9 mouse cellular contexts compared by ENCODE assay signal in genomic region chr6:15792680-15793601, GRCm38 (mm10).
A peak's percentile ranks its signal among the peaks of the same experiment; 100 is the strongest.
DNase-seq lines count a peak whose midpoint lies in the region; ATAC-seq lines count a peak whose summit lies in the region.
"Had no signal": no experiment of that assay in that cellular context is flagged by ENCODE, and none has a peak within 500 bp of the region (broad histone marks: within the 10 kb centered on the region; RNA-seq: fewer than 3 reads in every experiment).

No protein-coding gene starts in this region.

- peak overlapping the region; percentile 23; the same call in 1 of the 2 replicates for H3K4me2 ChIP-seq in stomach, embryonic 15.5 days
- H3K4me2 ChIP-seq: embryonic facial prominence, embryonic 13.5 days had no signal

- no peaks in the 10 kb centered on the region for H3K36me3 ChIP-seq in stomach, embryonic 15.5 days
- H3K36me3 ChIP-seq: embryonic facial prominence, embryonic 13.5 days had no signal

- H3K4me3 ChIP-seq in stomach, embryonic 15.5 days (replicated peaks) = no peak overlapping the region
- H3K4me3 ChIP-seq: embryonic facial prominence, embryonic 13.5 days had no signal

- intact Hi-C loops in heart, postnatal 25 days (cut with DNase I) = loop anchor here (5.0 kb wide), 2 partner anchors 71 to 121 kb away; partner anchors contain the start of gene Mdfic
- intact Hi-C loops in left cerebral cortex, postnatal 4 days (cut with DNase I) = no loop called here

- no peaks in the 10 kb centered on the region for H3K9me3 ChIP-seq in stomach, embryonic 15.5 days
- H3K9me3 ChIP-seq: embryonic facial prominence, embryonic 13.5 days had no signal

- no peak overlapping the region for H3K27ac ChIP-seq in stomach, embryonic 15.5 days

- DNase-seq in heart, adult 11 months = peak; percentile 95
- DNase-seq in heart, postnatal 25 days (ENCODE audit: low spot score) = no peak
- peak; percentile 7 for DNase-seq in thymus, postnatal 14 days
- DNase-seq in thymus, postnatal 10 days (ENCODE audit: low spot score in 2 of 2) = no peak
- DNase-seq in cerebellum, adult 18-20 months = no peak
- no peak for DNase-seq in left cerebral cortex, postnatal 4 days

- H3K9ac ChIP-seq in stomach, embryonic 15.5 days = no peak overlapping the region
- H3K9ac ChIP-seq: embryonic facial prominence, embryonic 13.5 days had no signal

- H3K27me3 ChIP-seq in stomach, embryonic 15.5 days (replicated peaks) = no peaks in the 10 kb centered on the region
- H3K27me3 ChIP-seq: embryonic facial prominence, embryonic 13.5 days had no signal

- peak; percentile 60 to 63 for ATAC-seq in hematopoietic stem cell, adult 5-6 weeks (replicated peaks in 1 of 2; ENCODE audit: insufficient read depth in 1 of 2, low FRiP score in 2 of 2, low TSS enrichment in 1 of 2, low read depth in 1 of 2, poor library complexity in 2 of 2, severe bottlenecking in 2 of 2)
- ATAC-seq in stomach, embryonic 15.5 days (ENCODE audit: insufficient read depth, low FRiP score, low read depth) = no peak

- H3K4me1 ChIP-seq in stomach, embryonic 15.5 days = no peaks in the 10 kb centered on the region

- WGBS in stomach, embryonic 15.5 days = 52% methylated on average over 12 of the region's 12 CpGs

Comparison
In these comparisons a context has a peak if more than half of its experiments do, and no peak if none do; other contexts are left out.
1. DNase-seq: peak in heart, adult 11 months (single experiment) and thymus, postnatal 14 days (single experiment); none in heart, postnatal 25 days (single experiment), thymus, postnatal 10 days (0 of 2), cerebellum, adult 18-20 months (0 of 2) and left cerebral cortex, postnatal 4 days (single experiment).